Mouse (Mus musculus) stomach, postnatal 0 days (tissue): ENCODE data around the gene Necap2.

Experiments used
- CTCF ChIP-seq: IDR thresholded peaks from 2 replicates; pipeline ENCODE4 v1.5.1; 2016; ENCODE audit warnings: antibody characterized with exemption, low read depth, mild to moderate bottlenecking, moderate library complexity
- EP300 ChIP-seq: optimal IDR thresholded peaks from 2 replicates; pipeline ENCODE3; 2016; ENCODE audit warnings: antibody characterized with exemption

- no peak for TF ChIP-seq CTCF
- TF ChIP-seq EP300 = no peak
Observed at GRCm38 (mm10) chr4:141101291-141101690, 23.1 kb upstream of the Necap2 start.
